Mouse (Mus musculus) adrenal gland, postnatal 25 days (tissue): Measurements from ENCODE around the gene Apol10b. TPM values are rescaled to one million over a fixed set of nuclear protein-coding genes. Genes with fewer than 3 reads are reported as not detected.
"Not testable (repeated sequence)": the region's sequence is repeated elsewhere in the genome, so short reads cannot be mapped to it uniquely, and the experiment has no call there.

Experiments used
- DNase-seq: peaks from one replicate; pipeline ENCODE4 v3.0.0; 2021; ENCODE audit warnings: mixed read lengths
- long read RNA-seq: library from polyadenylated mRNA; stranded (forward); transcript quantifications from one replicate; pipeline ENCODE4 v2.0.0, GENCODE M21; 2021
- total RNA-seq: library from RNA; stranded (reverse); gene quantifications from 2 replicates; pipeline ENCODE4 v1.2.3, GENCODE M21; 2021

Gene Apol10b
- 0.52 TPM in 1 of 2 replicates, not detected in the other for total RNA-seq
- long read RNA-seq, result 0 reads

- no peak for DNase-seq
These were observed at the start of gene Apol10b for GRCm38 (mm10) chr15:77595961-77596360. Apol10b (minus strand) TSS chr15:77596125.

- DNase-seq, result not testable (repeated sequence)
These were observed 47.3 kb upstream of the Apol10b start, which contains the start of gene Apol11b for GRCm38 (mm10) chr15:77643176-77643575. Apol11b (minus strand) TSS chr15:77643286.

- DNase-seq, result not testable (repeated sequence)
These were observed 33.9 kb upstream of the Apol10b start for GRCm38 (mm10) chr15:77629822-77630221.

- DNase-seq, result not testable (repeated sequence)
These were observed 32.7 kb upstream of the Apol10b start for GRCm38 (mm10) chr15:77628647-77629046.

- not testable (repeated sequence) for DNase-seq
These were observed 30.5 kb upstream of the Apol10b start for GRCm38 (mm10) chr15:77626471-77626870.

GRCm38 (mm10) chr15:77624710-77625109, 28.8 kb upstream of the Apol10b start:
- no peak for DNase-seq

GRCm38 (mm10) chr15:77606069-77606468, 10.1 kb upstream of the Apol10b start:
- no peak for DNase-seq

GRCm38 (mm10) chr15:77598958-77599357, 3.0 kb upstream of the Apol10b start, which contains the start of gene Gm36245:
Gm36245 (plus strand) TSS chr15:77599258.
- no peak for DNase-seq

- DNase-seq, result no peak
These were observed 2.5 kb upstream of the Apol10b start for GRCm38 (mm10) chr15:77598429-77598828.

GRCm38 (mm10) chr15:77593557-77593956, 2.4 kb downstream of the Apol10b start:
- DNase-seq, result no peak

GRCm38 (mm10) chr15:77590881-77591280, 5.0 kb downstream of the Apol10b start:
- DNase-seq, result no peak

GRCm38 (mm10) chr15:77588981-77589380, 6.9 kb downstream of the Apol10b start:
- no peak for DNase-seq

GRCm38 (mm10) chr15:77587026-77587425, 8.9 kb downstream of the Apol10b start:
- no peak for DNase-seq

- DNase-seq, result no peak
These were observed 14.2 kb downstream of the Apol10b start for GRCm38 (mm10) chr15:77581681-77582080.

- DNase-seq, result no peak
These were observed 16.6 kb downstream of the Apol10b start for GRCm38 (mm10) chr15:77579311-77579710.

GRCm38 (mm10) chr15:77578801-77579200, 17.1 kb downstream of the Apol10b start:
- no peak for DNase-seq

GRCm38 (mm10) chr15:77563219-77563618, 32.7 kb downstream of the Apol10b start:
- DNase-seq, result no peak

GRCm38 (mm10) chr15:77561792-77562191, 34.1 kb downstream of the Apol10b start, which contains the start of gene 1700025B11Rik:
1700025B11Rik (minus strand) TSS chr15:77561892.
- DNase-seq, result no peak

- not testable (repeated sequence) for DNase-seq
These were observed 56.7 kb downstream of the Apol10b start for GRCm38 (mm10) chr15:77539221-77539620.

Other genes starting within 250 kb of the Apol10b start
- gene Apol7a, start 197.0 kb downstream of the Apol10b start, total RNA-seq, result not detected in 2 replicates
- gene Apol9a, start 185.0 kb downstream of the Apol10b start, total RNA-seq, result 0.91 and 1.2 TPM in 2 replicates
- gene Apol7b, start 148.6 kb downstream of the Apol10b start, total RNA-seq, result not detected in 2 replicates
- gene Apol10a, start 119.1 kb downstream of the Apol10b start, total RNA-seq, result not detected in 2 replicates
- gene Apol11a, start 87.9 kb downstream of the Apol10b start, total RNA-seq, result not detected in 2 replicates
- not detected in 2 replicates for gene Apol7c, start 62.8 kb downstream of the Apol10b start, total RNA-seq
- not detected in 2 replicates for gene 1700025B11Rik, start 34.2 kb downstream of the Apol10b start, total RNA-seq
- not detected in 2 replicates for gene Gm36245, start 3.1 kb upstream of the Apol10b start, total RNA-seq
- gene Apol11b, start 47.2 kb upstream of the Apol10b start, total RNA-seq, result 0.33 and 0.62 TPM in 2 replicates
- gene Apol7e, start 102.7 kb upstream of the Apol10b start, total RNA-seq, result not detected in 2 replicates
- gene Apol9b, start 132.9 kb upstream of the Apol10b start, total RNA-seq, result 0.76 and 1.2 TPM in 2 replicates
- not detected in 2 replicates for gene Apol8, start 160.9 kb upstream of the Apol10b start, total RNA-seq
- 325 and 352 TPM in 2 replicates for gene Myh9, start 246.1 kb upstream of the Apol10b start, total RNA-seq